Mouse (Mus musculus): ENCODE measurements at regions not wholly inside any gene's neighbourhood (a gene's known extent, or its start where the extent isn't known, plus 50 kb on each side); places are given as distances from the start of the nearest gene placed in this dataset.

GRCm38 (mm10) chr16:18683556-18683955, 53.8 kb upstream of the Sept5 start:
- no peak for DNase-seq (ENCODE audit: low read depth, low spot score)

DNA sequence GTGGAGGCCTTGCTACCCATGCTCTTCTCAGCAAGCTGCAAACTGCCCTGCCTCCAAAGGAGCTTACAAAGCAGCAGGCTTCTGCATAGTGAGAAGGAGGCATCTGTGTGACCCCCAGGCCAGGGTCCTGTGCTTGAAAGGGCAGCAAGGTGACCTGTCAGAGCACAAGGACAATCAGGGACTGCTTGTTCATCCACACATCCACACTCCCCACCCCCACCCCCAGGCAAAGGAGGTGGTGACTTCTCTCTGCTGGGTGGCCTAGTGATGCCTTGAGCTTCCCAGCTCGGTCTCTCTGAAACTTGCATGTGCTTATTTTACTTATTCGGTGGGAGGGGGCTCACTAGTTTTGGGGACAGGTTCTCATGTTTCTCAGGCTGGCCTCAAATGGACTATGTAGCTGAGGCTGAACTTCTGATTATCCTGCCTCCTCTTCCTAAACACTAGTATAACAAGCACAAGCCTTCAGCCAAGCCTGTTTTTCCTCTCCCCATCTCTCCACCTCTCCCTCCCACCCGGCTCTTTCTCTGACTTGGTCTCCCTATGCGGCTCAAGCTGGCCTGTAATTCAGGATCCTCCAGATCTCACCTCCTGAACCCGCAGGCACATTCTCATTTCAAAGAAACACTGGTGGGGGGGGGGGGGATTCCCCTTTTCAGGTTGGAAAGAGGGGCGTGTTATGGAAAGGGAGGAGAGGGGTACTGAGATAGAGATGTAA, 56.4 kb upstream of the Sept5 start:
- no peak for DNase-seq (ENCODE audit: low read depth, low spot score)

DNA sequence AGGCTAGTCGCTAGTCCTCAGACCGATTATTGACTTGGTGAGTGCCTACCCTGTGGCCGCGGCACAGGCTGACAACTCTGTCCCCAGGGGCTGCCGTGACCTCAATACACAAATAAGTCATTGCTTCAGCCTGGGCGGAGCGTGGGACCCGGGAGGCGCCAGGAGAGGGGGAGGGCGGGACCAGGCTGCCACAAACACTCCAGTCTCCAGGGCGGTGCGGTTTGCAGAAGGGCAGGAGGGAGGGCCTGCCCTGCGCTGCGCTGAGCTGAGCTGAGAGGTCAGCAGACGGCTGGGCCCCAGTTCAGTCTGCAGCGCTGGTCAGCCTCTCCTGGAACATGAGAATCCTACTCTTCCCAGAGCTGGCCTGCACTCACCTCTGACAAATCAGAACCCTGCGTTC, 57.2 kb upstream of the Sept5 start:
- peak; percentile 92 for DNase-seq (ENCODE audit: low read depth, low spot score)

- peak; percentile 83 for DNase-seq (ENCODE audit: low read depth, low spot score)
Observed at GRCm38 (mm10) chr16:18687367-18687766, 57.6 kb upstream of the Sept5 start.

DNA sequence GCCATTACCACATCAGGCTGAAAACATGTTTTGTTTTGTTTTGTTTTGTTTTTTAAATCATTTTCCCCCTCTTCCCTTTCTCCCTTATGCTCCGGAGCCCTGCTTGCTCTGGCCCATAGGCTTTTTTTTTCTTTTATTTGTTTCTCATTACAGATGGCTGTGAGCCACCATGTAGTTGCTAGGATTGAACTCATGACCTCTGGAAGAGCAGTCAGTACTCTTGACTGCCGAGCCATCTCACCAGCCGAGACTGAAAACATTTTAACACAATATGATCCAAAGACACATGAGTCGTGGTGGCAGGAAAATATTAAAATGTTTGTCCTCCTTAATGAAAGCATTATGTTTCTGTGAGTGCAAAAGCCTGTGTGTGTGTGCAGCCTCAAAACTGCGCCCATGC, 65.8 kb upstream of the Sept5 start:
- no peak for DNase-seq (ENCODE audit: low read depth, low spot score)

DNA sequence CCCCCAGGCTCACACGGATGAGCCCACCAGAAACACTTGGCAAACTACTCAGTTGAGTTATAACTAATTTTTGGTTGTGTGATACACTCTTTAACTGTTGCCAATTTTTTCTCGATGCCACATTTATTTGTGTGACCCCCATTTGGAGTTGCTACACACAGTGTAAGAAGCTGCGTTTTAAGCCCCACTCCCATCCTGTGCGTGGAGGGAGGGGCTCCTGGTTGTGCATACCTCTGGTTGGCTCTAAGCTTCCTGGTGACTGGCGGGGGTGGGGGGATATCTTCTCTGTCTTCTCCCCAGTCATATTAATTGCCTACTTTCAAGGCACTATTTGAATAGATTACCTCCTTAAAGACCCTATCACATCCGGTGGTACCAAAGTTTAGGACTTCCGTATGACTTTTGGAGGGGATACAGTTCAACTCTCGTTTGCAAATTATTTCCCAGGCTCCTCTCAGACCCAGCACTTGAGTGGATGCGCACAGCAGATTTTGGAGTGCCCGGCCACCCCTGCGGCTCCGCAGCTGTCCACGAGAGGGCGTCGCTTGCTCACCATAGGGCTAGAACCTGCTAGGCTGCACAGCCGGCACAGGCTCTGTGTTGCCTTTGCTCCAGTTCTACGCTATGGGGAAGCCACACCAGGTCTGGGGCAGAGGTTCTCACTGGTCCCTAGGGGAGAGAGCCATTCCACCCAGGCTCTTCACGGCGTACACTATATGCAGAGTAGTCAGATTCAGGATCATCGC, 66.5 kb upstream of the Sept5 start:
- DNase-seq (ENCODE audit: low read depth, low spot score), result peak; percentile 83

DNA sequence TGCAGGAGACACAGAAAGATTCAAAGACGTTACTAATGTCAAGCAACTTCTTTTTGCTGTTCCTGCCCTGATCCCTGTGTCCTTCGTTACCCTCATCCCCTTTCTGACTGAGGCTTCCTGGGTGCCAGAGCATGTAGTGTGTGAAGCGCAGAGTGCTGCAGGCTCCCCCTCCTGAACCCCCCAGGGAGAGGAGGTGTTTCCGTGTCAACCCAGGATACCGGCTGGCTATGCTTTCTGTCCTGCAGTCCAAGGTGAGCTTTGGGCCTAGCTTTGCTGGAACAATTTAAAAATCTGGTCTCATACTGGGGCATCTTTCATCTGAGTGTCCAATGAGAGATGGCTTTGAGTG, 67.0 kb upstream of the Sept5 start:
- no peak for DNase-seq (ENCODE audit: low read depth, low spot score)

- DNase-seq (ENCODE audit: low read depth, low spot score), result no peak
Observed at GRCm38 (mm10) chr16:18704126-18704525, 72.5 kb upstream of the Cldn5 start.

DNA sequence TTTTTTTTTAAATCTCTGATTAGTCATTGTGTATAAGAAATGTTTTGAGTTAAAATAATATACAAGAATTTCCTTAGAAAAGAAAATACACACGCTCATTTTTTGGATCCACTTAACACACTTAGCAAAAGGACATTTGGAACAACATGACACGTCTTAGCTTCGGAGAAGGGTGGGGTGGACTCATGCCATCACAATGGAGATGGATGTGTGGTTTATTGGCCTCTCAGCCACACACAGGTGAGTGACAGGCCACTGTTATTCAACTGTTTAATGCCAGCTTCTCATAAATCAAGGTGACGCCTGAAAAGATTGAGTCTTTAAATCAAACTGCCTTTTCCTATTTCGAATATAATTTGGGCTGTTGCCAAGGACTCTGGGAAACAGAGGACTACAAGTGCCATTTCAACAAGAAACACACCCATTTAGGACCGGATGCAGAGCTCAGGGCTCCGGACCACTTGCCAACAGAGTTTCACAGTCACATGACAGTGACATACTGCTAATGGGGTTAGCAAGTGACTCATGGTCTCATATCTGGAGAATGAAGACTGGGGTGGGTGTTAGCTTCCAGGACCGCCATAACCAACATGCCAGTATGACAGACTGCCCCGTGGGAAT, 71.5 kb upstream of the Cldn5 start:
- peak; percentile 32 for DNase-seq (ENCODE audit: low read depth, low spot score)

DNA sequence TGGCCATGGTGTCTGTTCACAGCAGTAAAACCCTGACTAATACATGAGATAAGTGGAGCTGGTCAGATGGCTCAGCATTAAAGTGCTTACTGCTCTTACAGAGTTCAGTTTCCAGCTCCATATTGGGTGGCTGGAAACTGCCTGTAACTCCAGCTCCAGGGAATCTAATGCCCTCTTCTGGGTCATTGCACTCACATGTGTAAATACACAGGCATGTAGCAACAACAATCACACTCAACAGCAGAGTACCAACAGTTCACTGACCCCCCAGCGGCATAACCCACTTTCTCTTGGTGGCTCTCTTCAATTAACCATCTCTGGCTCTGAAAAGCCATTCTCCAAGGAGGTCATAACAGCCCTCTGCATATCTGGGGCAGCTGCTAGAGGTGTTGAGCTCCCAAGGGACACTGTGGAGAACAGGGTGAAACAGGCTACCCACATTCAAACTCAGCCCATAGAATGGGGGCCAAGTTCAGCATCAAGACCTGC, 65.0 kb upstream of the Cldn5 start:
- DNase-seq (ENCODE audit: low read depth, low spot score), result no peak

GRCm38 (mm10) chr16:18713017-18713416, 63.6 kb upstream of the Cldn5 start:
- no peak for DNase-seq (ENCODE audit: low read depth, low spot score)

DNA sequence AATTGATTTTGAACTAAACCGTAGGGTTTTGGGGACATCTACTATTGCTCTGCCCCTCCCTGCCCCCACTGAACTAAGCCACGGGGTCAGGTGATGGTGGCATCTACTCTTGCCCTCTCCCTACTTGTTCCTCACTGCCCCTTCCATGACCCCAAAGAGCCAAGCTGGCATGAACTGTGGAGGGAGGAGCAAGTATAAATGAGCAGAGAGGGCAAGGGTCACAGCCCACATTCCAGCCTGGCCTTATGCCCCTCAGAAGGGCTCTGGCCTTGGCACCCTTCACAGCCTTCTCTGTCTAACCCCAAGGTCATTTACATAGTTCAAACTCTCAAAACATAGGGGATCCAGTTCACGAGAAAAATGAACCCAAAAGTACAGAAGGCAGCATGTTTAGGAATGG, 61.3 kb upstream of the Cldn5 start:
- no peak for DNase-seq (ENCODE audit: low read depth, low spot score)

DNA sequence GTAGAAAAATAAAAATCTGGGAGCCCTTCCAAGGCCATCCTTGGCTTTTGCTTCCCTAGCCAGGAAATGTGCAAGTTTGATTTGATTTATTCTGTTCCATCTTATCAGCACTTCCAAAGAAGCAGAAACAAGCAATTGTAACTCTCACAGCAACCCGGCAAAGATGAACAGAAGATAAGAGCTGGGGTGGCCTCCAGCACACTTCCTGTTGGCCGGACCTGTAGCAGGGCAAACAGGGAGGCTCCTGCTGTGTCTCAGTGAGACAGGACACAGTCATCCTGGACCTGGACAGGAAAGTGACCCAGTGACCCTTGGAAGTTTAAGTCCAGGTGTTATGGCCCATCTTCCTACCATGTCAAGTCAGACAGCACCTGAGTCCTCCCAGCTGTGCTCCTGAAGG, 58.6 kb upstream of the Cldn5 start:
- DNase-seq (ENCODE audit: low read depth, low spot score), result no peak

- DNase-seq (ENCODE audit: low read depth, low spot score), result no peak
Observed at GRCm38 (mm10) chr16:18720433-18721233, 56.0 kb upstream of the Cldn5 start.

- DNase-seq (ENCODE audit: low read depth, low spot score), result no peak
Observed at GRCm38 (mm10) chr16:18723186-18723843, 53.3 kb upstream of the Cldn5 start.

DNA sequence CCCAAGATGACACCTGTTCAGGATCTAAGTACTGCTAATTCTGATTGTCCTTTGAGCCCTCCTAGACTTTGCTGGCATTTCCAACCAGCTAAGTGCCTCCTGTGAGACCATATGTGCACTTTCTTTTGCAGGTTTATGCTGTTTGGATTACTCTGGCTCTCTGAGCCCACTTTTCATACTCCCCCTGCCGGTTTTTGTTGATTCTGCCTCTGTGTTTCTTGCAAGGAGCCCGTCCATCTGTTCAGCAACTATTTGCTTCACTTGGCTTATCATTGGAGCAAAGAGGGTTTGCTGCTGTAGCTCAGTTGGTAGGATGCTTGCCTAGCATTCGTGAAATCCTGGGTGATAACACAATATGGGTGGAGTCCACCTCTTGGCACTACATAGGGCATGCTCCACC, 52.8 kb upstream of the Cldn5 start:
- no peak for DNase-seq (ENCODE audit: low read depth, low spot score)

DNA sequence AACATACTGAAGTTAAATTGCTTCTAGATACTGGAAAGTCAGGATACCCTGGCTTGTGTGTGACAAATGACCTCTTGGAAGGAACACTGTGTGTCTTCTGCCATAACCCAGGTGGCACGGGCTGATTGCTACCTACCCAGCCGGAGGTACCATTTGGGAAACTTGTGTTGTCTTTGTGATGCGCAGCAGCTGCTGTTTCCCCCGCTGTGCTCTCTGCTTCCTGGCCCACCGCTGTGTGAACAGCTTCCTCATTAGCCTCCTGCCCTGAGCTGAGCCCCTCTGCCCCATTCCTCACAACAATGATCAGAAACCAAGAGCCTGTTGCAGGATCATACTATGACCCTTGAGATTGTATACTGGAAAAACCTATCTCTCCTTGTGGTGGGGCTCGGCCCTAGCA, 51.9 kb upstream of the Cldn5 start:
- DNase-seq (ENCODE audit: low read depth, low spot score), result no peak

Measured in mesoderm, embryonic 11.5 days (tissue).